Mouse (Mus musculus) frontal cortex, postnatal 36 days (tissue): ENCODE measurements around the gene Olfml2b.

Experiments used
- DNase-seq, 2 experiments: peaks; one replicate each; pipeline ENCODE4 v3.0.0; 2022; ENCODE audit warnings: low spot score in 2 of 2

Olfml2b gene

GRCm38 (mm10) chr1:170646606-170647287 is 2.4 kb downstream of the Olfml2b start:
- no peak for DNase-seq

- no peak for DNase-seq
Measured at GRCm38 (mm10) chr1:170647381-170647780, 3.0 kb downstream of the Olfml2b start.

- no peak for DNase-seq
Measured at GRCm38 (mm10) chr1:170647971-170648514, 3.7 kb downstream of the Olfml2b start.

- no peak for DNase-seq
Measured at GRCm38 (mm10) chr1:170651046-170651723, 6.9 kb downstream of the Olfml2b start.

- no peak for DNase-seq
Measured at GRCm38 (mm10) chr1:170651989-170652740, 7.8 kb downstream of the Olfml2b start.

- DNase-seq, result peak in 1 of 2 experiments; percentile 55
Measured at GRCm38 (mm10) chr1:170655280-170655917, 11.1 kb downstream of the Olfml2b start.

GRCm38 (mm10) chr1:170656518-170657227 is 12.3 kb downstream of the Olfml2b start:
- DNase-seq, result no peak

GRCm38 (mm10) chr1:170657228-170657521 is 12.8 kb downstream of the Olfml2b start:
- no peak for DNase-seq

GRCm38 (mm10) chr1:170657643-170658314 is 13.4 kb downstream of the Olfml2b start:
- DNase-seq, result no peak

GRCm38 (mm10) chr1:170659260-170659659 is 14.9 kb downstream of the Olfml2b start:
- no peak for DNase-seq

- DNase-seq, result no peak
Measured at GRCm38 (mm10) chr1:170664620-170665185, 20.4 kb downstream of the Olfml2b start.

- DNase-seq, result no peak
Measured at GRCm38 (mm10) chr1:170665200-170665599, 20.9 kb downstream of the Olfml2b start.

- no peak for DNase-seq
Measured at GRCm38 (mm10) chr1:170674184-170674775, 29.9 kb downstream of the Olfml2b start.

- DNase-seq, result no peak
Measured at GRCm38 (mm10) chr1:170677681-170678080, 33.3 kb downstream of the Olfml2b start.

GRCm38 (mm10) chr1:170678861-170679260 is 34.5 kb downstream of the Olfml2b start:
- no peak for DNase-seq

- DNase-seq, result no peak
Measured at GRCm38 (mm10) chr1:170679624-170680023, 35.3 kb downstream of the Olfml2b start.

- no peak for DNase-seq
Measured at GRCm38 (mm10) chr1:170683863-170684262, 39.5 kb downstream of the Olfml2b start.

GRCm38 (mm10) chr1:170689773-170690172 is 45.4 kb downstream of the Olfml2b start:
- no peak for DNase-seq

- no peak for DNase-seq
Measured at GRCm38 (mm10) chr1:170691301-170691700, 47.0 kb downstream of the Olfml2b start.

GRCm38 (mm10) chr1:170694821-170695291 is 50.5 kb downstream of the Olfml2b start:
- peak in 1 of 2 experiments; percentile 29 for DNase-seq
